Mouse (Mus musculus) gastrocnemius, adult 18-20 months (tissue): Measurements from ENCODE around the gene Cnr2. TPM values are rescaled to one million over a fixed set of nuclear protein-coding genes. Genes with fewer than 3 reads are reported as not detected.
A peak's percentile ranks its signal among the peaks of the same experiment; 100 is the strongest.

ENCODE experiments used
- DNase-seq: peaks from one replicate; pipeline ENCODE4 v3.0.0; 2021; ENCODE audit warnings: low spot score
- total RNA-seq, 2 experiments: library from RNA; stranded (reverse); gene quantifications; 2 replicates each; pipeline ENCODE4 v1.2.3; 2021

The Cnr2 gene
- total RNA-seq, 2 experiments from 2014 or later: 0.12 TPM; not detected in 1

GRCm38 (mm10) chr4:135962946-135963345, 67.8 kb downstream of the Cnr2 start:
- DNase-seq: no peak

- DNase-seq: peak; percentile 93
Observed at GRCm38 (mm10) chr4:135963457-135964193, 68.4 kb downstream of the Cnr2 start, which contains the start of gene Gale. TSS of gene Gale (plus strand) at chr4:135963727.

GRCm38 (mm10) chr4:135964426-135964825, 69.2 kb downstream of the Cnr2 start:
- DNase-seq: peak; percentile 28

- DNase-seq: no peak
Observed at GRCm38 (mm10) chr4:135965113-135965512, 69.9 kb downstream of the Cnr2 start.

GRCm38 (mm10) chr4:135966283-135966682, 71.1 kb downstream of the Cnr2 start:
- no peak for DNase-seq

- DNase-seq: no peak
Observed at GRCm38 (mm10) chr4:135967086-135967760, 72.0 kb downstream of the Cnr2 start.

GRCm38 (mm10) chr4:135968271-135968869, 73.2 kb downstream of the Cnr2 start:
- no peak for DNase-seq

GRCm38 (mm10) chr4:135969070-135969750, 74.0 kb downstream of the Cnr2 start:
- DNase-seq: no peak

Other genes with a start within 250 kb of the Cnr2 start
- under 1 TPM; 0.16 to 0.26 TPM for gene Ifnlr1, start 209.1 kb upstream of the Cnr2 start, total RNA-seq
- not detected for gene Il22ra1, start 167.2 kb upstream of the Cnr2 start, total RNA-seq
- 10 to 100 TPM; 70.5 to 78.3 TPM for gene Myom3, start 135.7 kb upstream of the Cnr2 start, total RNA-seq
- 10 to 100 TPM; 25.6 to 27.0 TPM for gene Srsf10, start 39.6 kb upstream of the Cnr2 start, total RNA-seq
- gene Pnrc2, start 21.5 kb upstream of the Cnr2 start, total RNA-seq: 10 to 100 TPM; 39.8 to 42.2 TPM
- gene Fuca1, start 25.3 kb downstream of the Cnr2 start, total RNA-seq: 10 to 100 TPM; 22.5 to 23.3 TPM
- gene Hmgcl, start 51.1 kb downstream of the Cnr2 start, total RNA-seq: 10 to 100 TPM; 38.5 to 40.1 TPM
- gene Gale, start 68.3 kb downstream of the Cnr2 start, total RNA-seq: under 1 TPM; 0.73 to 0.97 TPM
- 10 to 100 TPM; 25.2 to 29.8 TPM for gene Lypla2, start 77.2 kb downstream of the Cnr2 start, total RNA-seq
- gene Pithd1, start 91.9 kb downstream of the Cnr2 start, total RNA-seq: 10 to 100 TPM; 25.3 to 26.3 TPM
- gene Eloa, start 126.4 kb downstream of the Cnr2 start, total RNA-seq: 10 to 100 TPM; 62.0 to 62.3 TPM
- 100 to 1,000 TPM; 249 to 252 TPM for gene Rpl11, start 158.0 kb downstream of the Cnr2 start, total RNA-seq
- 10 to 100 TPM; 13.7 to 24.1 TPM for gene Id3, start 248.1 kb downstream of the Cnr2 start, total RNA-seq